Mouse (Mus musculus) limb, embryonic 14.5 days (tissue): ENCODE measurements around the gene Ttc39d. TPM values are rescaled to one million over a fixed set of nuclear protein-coding genes. Genes with fewer than 3 reads are reported as not detected.
A peak's percentile ranks its signal among the peaks of the same experiment; 100 is the strongest.

Experiments
- ATAC-seq: fragments of 200-750 bp; cut with Nextera tagmentation; 2 replicates; pipeline ENCODE4 v1.8.0; 2017; ENCODE audit warnings: low read depth, moderate number of reproducible peaks, moderate TSS enrichment; ENCODE audit not compliant: low FRiP score
- DNase-seq: peaks from one replicate; pipeline ENCODE4 v3.0.0-alpha.2; 2015; ENCODE audit warnings: low spot score
- H3K27ac ChIP-seq: fragments of 300-500 bp; sonication (generic); replicated peaks from 2 replicates; pipeline ENCODE4 v1.5.1; 2014; ENCODE audit warnings: low read depth, mild to moderate bottlenecking, low read length, moderate library complexity, mixed read lengths
- H3K27me3 ChIP-seq: fragments of 300-500 bp; sonication (generic); 2 replicates; pipeline ENCODE4 v1.6.1; 2014; ENCODE audit warnings: low read length, mixed read lengths; ENCODE audit not compliant: control insufficient read depth, insufficient read depth
- H3K36me3 ChIP-seq: fragments of 300-500 bp; sonication (generic); 2 replicates; pipeline ENCODE4 v1.6.1; 2014; ENCODE audit warnings: mild to moderate bottlenecking, low read length, moderate library complexity, mixed read lengths; ENCODE audit not compliant: control insufficient read depth, insufficient read depth
- H3K4me1 ChIP-seq: fragments of 300-500 bp; sonication (generic); 2 replicates; pipeline ENCODE4 v1.6.1; 2014; ENCODE audit warnings: antibody characterized with exemption, low read length, mixed read lengths; ENCODE audit not compliant: control insufficient read depth, insufficient read depth
- H3K4me2 ChIP-seq: fragments of 300-500 bp; sonication (generic); replicated peaks from 2 replicates; pipeline ENCODE4 v1.6.1; 2014; ENCODE audit warnings: low read depth, mild to moderate bottlenecking, low read length, moderate library complexity; ENCODE audit not compliant: severe bottlenecking
- H3K4me3 ChIP-seq: fragments of 300-500 bp; sonication (generic); replicated peaks from 2 replicates; pipeline ENCODE4 v1.5.1; 2014; ENCODE audit warnings: low read length
- H3K9ac ChIP-seq: fragments of 300-500 bp; sonication (generic); 2 replicates; pipeline ENCODE4 v1.6.1; 2014; ENCODE audit warnings: mild to moderate bottlenecking, low read depth, low read length, moderate library complexity; ENCODE audit not compliant: severe bottlenecking
- H3K9me3 ChIP-seq: fragments of 300-500 bp; sonication (generic); 2 replicates; pipeline ENCODE4 v1.6.1; 2016; ENCODE audit warnings: low read length; ENCODE audit not compliant: control insufficient read depth
- POLR2A ChIP-seq: fragments of 200-500 bp; IDR thresholded peaks from 2 replicates; pipeline ENCODE4 v1.8.0; 2012; ENCODE audit warnings: inconsistent platforms, mild to moderate bottlenecking, moderate library complexity, borderline replicate concordance; ENCODE audit not compliant: insufficient read depth, insufficient read length; ENCODE audit errors: extremely low read depth
- WGBS: fragments of 180-500 bp; shearing (Covaris S2); extraction: QIAGEN DNeasy Blood & Tissue Kit; methylation state at CpG from one replicate; pipeline ENCODE4 v1.1.7; 2014; 5-methylcytosine and 5-hydroxymethylcytosine counted together
- polyA plus RNA-seq, 2 experiments: library from polyadenylated mRNA; depleted of rRNA in 1 of 2; stranded (reverse) in 1 of 2; unstranded in 1 of 2; fragments of >200 nt; fragmentation: Nextera tagmentation in 1 of 2; extraction: Ambion mirVana in 1 of 2; gene quantifications; 2 replicates each; pipeline versions ENCODE4 v1.2.1 to v1.2.3; 2012 to 2014

The Ttc39d gene
- polyA plus RNA-seq, 2 experiments: 0.11 TPM; not detected in 1

DNA sequence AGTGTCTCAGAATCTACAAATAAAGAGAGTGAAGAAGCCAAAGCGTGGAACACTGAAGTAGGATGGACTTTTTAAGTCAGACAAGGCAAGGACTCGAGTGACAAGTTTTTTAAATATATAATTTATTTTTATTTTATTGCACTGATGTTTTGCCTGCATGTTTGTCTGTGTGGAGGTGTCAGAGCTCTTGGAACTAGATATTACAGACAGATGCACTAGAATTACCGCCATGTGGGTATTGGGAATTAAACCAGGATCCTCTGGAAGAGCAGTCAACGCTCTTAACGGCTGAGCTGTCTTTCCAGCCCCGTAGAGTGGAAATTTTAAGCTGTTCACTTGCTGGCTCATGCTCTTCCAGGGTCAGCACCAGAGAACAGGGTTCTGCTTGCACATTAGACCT is 40.9 kb upstream of the Ttc39d start:
- Histone ChIP-seq H3K4me2 (no peak overlapping the region), H3K4me3 (no peak overlapping the region), H3K4me1 (peaks cover 30% of the 10 kb centered on the region), H3K9ac (no peak overlapping the region), H3K36me3 (no peaks in the 10 kb centered on the region), H3K27me3 (no peaks in the 10 kb centered on the region), H3K9me3 (no peaks in the 10 kb centered on the region), H3K27ac (no peak overlapping the region)
- WGBS: 79% methylated on average over 6 of the region's 6 CpGs
- no peak for DNase-seq
- no peak for TF ChIP-seq POLR2A
- ATAC-seq: no peak

DNA sequence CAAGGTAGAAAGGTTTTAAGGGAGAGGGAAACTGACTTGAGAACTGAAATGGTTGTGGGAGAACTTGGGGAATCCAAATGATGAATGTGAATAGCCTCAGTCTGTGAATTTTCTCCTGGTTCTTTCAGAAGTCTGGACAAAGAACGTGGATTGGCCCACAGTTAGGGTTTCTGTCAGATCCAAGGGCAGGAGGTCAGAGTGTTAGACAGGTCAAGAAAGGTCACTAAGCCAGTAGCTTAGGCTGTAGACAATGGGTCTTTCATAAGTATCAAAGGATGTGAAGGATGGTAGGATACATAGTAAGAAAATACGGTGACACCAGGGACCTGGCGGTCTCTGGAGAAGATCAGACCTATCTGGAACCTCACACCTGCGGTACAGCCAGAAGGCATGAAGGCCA is 39.8 kb upstream of the Ttc39d start:
- Histone ChIP-seq H3K4me3 (no peak overlapping the region), H3K27me3 (no peaks in the 10 kb centered on the region), H3K9ac (no peak overlapping the region), H3K27ac (no peak overlapping the region), H3K9me3 (no peaks in the 10 kb centered on the region), H3K4me2 (no peak overlapping the region), H3K36me3 (no peaks in the 10 kb centered on the region), H3K4me1 (peaks cover 30% of the 10 kb centered on the region)
- ATAC-seq (no peak), DNase-seq (no peak)
- 76% methylated on average over 4 of the region's 4 CpGs for WGBS
- no peak for TF ChIP-seq POLR2A

DNA sequence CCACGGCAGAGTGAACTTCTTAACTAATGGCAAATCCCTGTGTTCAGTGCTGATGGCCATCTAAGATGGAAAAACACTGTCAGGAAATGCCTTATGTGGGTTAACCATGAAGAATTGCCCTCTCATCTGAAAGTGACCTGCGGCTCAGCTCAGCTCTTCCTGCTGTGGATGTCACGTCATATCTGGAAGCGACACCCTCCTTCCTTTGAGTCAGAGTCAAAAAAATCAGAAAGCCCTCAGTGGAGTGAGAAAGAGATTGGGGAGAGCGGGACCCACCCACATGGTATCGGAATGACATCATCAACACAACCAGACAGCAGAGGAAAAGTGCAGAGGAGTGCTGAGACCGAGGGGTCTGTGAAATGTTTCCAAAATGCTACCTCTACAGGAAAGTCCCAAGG is 39.4 kb upstream of the Ttc39d start:
- H3K9me3 ChIP-seq: no peaks in the 10 kb centered on the region
- H3K27me3 ChIP-seq: no peaks in the 10 kb centered on the region
- 49% methylated on average over 7 of the region's 7 CpGs for WGBS
- ATAC-seq (peak; percentile 62; the same call in 1 of the 2 replicates), DNase-seq (peak; percentile 30)
- H3K36me3 ChIP-seq: no peaks in the 10 kb centered on the region
- TF ChIP-seq POLR2A: no peak
- H3K4me3 ChIP-seq: 0 out of 2 replicates have a peak overlapping the region, but pooled peaks have one; percentile 7
- peaks cover 30% of the 10 kb centered on the region for H3K4me1 ChIP-seq
- no peak overlapping the region for H3K9ac ChIP-seq
- H3K4me2 ChIP-seq: peak overlapping the region; percentile 40
- 0 out of 2 replicates have a peak overlapping the region, but pooled peaks have one; percentile 38 for H3K27ac ChIP-seq

DNA sequence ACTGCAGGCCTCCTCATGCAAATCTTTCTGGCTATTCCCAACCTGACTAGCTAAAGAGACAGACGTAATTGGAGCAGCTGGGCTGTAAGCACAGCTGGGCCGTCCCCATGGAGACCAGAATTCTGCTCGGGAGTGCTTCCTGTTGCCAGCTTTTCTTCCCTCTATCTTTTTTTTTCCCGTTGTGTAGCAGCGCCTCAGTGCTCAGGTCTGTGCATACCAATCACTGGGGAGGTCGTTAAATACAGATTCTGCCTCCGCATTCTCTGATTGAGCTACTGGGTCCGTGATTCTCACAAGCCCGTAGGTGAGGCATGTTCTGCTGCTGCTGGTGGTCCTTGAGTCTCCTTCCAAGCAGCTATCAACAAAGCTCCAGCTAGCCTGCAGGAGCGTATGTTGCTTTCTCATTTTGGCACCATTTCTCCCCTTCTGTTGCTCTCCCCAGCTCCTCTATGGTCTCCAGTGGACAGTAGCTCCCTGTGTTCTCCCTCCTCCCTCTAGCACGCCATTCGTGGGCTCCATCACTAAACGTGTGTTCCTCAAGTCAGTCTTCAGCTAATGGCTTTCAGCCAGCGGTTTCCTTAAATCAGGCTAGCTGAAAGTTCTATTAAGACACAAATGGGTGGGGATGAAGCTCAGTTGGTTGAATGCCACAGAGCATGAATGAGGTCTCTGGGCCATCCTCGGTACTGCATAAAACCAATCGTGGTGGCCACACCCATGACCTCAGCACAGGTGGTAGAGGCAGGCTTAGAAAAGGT is 38.7 kb upstream of the Ttc39d start:
- 19% methylated on average over 16 of the region's 16 CpGs for WGBS
- Histone ChIP-seq H3K27me3 (no peaks in the 10 kb centered on the region), H3K4me1 (peaks cover 30% of the 10 kb centered on the region), H3K4me3 (peak overlapping the region; percentile 7; the same call in 1 of the 2 replicates), H3K9ac (0 out of 2 replicates have a peak overlapping the region, but pooled peaks have one; percentile 8), H3K9me3 (no peaks in the 10 kb centered on the region), H3K4me2 (peak overlapping the region; percentile 40), H3K27ac (peak overlapping the region; percentile 61; the same call in 1 of the 2 replicates), H3K36me3 (no peaks in the 10 kb centered on the region)
- peak; percentile 87 for DNase-seq
- ATAC-seq: peak; percentile 75
- no peak for TF ChIP-seq POLR2A

DNA sequence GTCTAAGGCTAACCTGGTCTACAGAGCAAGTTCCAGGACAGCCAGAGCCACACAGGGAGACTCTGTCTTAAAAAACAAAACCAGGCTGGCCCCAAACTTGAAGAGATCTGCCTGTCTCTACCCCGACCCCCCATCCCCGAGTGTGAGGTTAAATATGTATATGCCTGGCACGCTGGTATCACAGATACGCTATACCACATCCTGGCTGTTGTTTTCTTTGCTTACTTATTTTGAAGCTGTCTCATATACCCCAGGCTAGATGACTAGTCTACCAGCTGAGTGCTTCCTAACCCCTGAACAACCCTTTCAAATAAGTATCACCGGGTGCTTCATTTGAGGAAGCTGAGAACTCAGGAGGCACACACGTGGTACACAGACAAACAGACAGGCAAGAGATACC is 37.5 kb upstream of the Ttc39d start:
- Histone ChIP-seq H3K4me3 (no peak overlapping the region), H3K27me3 (no peaks in the 10 kb centered on the region), H3K9me3 (no peaks in the 10 kb centered on the region), H3K36me3 (no peaks in the 10 kb centered on the region), H3K9ac (no peak overlapping the region), H3K4me2 (no peak overlapping the region), H3K27ac (no peak overlapping the region), H3K4me1 (peaks cover 30% of the 10 kb centered on the region)
- ATAC-seq (no peak), DNase-seq (no peak)
- TF ChIP-seq POLR2A: no peak
- WGBS: 92% methylated on average over 6 of the region's 6 CpGs
